Mouse (Mus musculus) c-Kit-positive CD71-positive TER-119-negative erythroid progenitor cells, embryonic 14.5 days (primary cell): ENCODE measurements around the gene Ccn6.

Source experiments
- DNase-seq: peaks from one replicate; pipeline ENCODE4 v3.0.0-alpha.2; 2013; ENCODE audit warnings: low read depth

Ccn6 gene

GRCm38 (mm10) chr10:39161406-39161805 is 2.2 kb downstream of the Ccn6 start:
- DNase-seq: no peak

- DNase-seq: no peak
These were observed 5.3 kb downstream of the Ccn6 start for GRCm38 (mm10) chr10:39158306-39158705.

GRCm38 (mm10) chr10:39157321-39157720 is 6.3 kb downstream of the Ccn6 start:
- no peak for DNase-seq

GRCm38 (mm10) chr10:39156719-39157118 is 6.9 kb downstream of the Ccn6 start:
- no peak for DNase-seq

- DNase-seq: no peak
These were observed 21.4 kb downstream of the Ccn6 start for GRCm38 (mm10) chr10:39142216-39142615.

GRCm38 (mm10) chr10:39141401-39141800 is 22.2 kb downstream of the Ccn6 start:
- peak; percentile 8 for DNase-seq

- no peak for DNase-seq
These were observed 22.8 kb downstream of the Ccn6 start for GRCm38 (mm10) chr10:39140843-39141242.

GRCm38 (mm10) chr10:39138761-39139160 is 24.8 kb downstream of the Ccn6 start:
- DNase-seq: no peak

- no peak for DNase-seq
These were observed 25.8 kb downstream of the Ccn6 start for GRCm38 (mm10) chr10:39137766-39138165.

GRCm38 (mm10) chr10:39133462-39134310 is 29.9 kb downstream of the Ccn6 start, which contains the start of the genes Fam229b and Tube1:
Gene Fam229b, minus strand, starts transcription at chr10:39133914.
Gene Tube1, plus strand, starts transcription at chr10:39133976.
- peak; percentile 90 for DNase-seq

GRCm38 (mm10) chr10:39121412-39121811 is 42.2 kb downstream of the Ccn6 start:
- no peak for DNase-seq

- no peak for DNase-seq
These were observed 54.1 kb downstream of the Ccn6 start for GRCm38 (mm10) chr10:39109489-39109874.

GRCm38 (mm10) chr10:39108837-39109488 is 54.6 kb downstream of the Ccn6 start:
- no peak for DNase-seq

GRCm38 (mm10) chr10:39106935-39107334 is 56.7 kb downstream of the Ccn6 start:
- DNase-seq: no peak

GRCm38 (mm10) chr10:39106413-39106812 is 57.2 kb downstream of the Ccn6 start:
- DNase-seq: no peak

- no peak for DNase-seq
These were observed 58.7 kb downstream of the Ccn6 start for GRCm38 (mm10) chr10:39104803-39105449.
